Mouse (Mus musculus): ENCODE data around the gene Map4. TPM values are rescaled to one million over a fixed set of nuclear protein-coding genes. Genes with fewer than 3 reads are reported as not detected.

The Map4 gene
- polyA plus RNA-seq, 1 experiment from 2014 or later, result 66.5 TPM

DNA sequence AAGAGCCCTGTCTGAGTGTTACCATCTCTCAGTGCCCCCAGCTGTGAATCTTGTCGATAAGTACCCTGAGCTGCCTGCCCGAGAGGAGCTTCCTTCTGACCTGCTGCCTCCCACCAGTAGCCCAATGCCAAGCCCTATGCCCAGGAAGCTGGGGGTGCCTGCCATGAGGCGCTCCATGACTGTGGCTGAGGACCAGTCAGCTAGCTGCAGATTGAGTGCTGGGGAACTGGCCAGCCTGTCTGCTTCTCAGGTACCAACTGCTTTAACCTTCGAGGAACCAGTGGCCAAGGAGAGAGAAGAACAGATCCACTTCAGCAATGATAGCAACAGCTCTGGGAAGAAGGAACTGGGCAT, 121.7 kb downstream of the Map4 start:
- no peak overlapping the region; the same call in 1 of the 2 replicates for H3K4me3 ChIP-seq
- peaks cover 8% of the 10 kb centered on the region for H3K4me1 ChIP-seq
- no peak overlapping the region for H3K27ac ChIP-seq
- no peaks in the 10 kb centered on the region for H3K9me3 ChIP-seq
- 75% methylated on average over 4 of the region's 4 CpGs for WGBS
- no peak overlapping the region for H3K4me2 ChIP-seq (replicated peaks)
- no peak overlapping the region for H3K9ac ChIP-seq
- H3K27me3 ChIP-seq, result no peaks in the 10 kb centered on the region
- H3K36me3 ChIP-seq, result no peaks in the 10 kb centered on the region
- ATAC-seq (ENCODE audit: insufficient number of reproducible peaks, insufficient read depth, low FRiP score, low TSS enrichment), result no peak

DNA sequence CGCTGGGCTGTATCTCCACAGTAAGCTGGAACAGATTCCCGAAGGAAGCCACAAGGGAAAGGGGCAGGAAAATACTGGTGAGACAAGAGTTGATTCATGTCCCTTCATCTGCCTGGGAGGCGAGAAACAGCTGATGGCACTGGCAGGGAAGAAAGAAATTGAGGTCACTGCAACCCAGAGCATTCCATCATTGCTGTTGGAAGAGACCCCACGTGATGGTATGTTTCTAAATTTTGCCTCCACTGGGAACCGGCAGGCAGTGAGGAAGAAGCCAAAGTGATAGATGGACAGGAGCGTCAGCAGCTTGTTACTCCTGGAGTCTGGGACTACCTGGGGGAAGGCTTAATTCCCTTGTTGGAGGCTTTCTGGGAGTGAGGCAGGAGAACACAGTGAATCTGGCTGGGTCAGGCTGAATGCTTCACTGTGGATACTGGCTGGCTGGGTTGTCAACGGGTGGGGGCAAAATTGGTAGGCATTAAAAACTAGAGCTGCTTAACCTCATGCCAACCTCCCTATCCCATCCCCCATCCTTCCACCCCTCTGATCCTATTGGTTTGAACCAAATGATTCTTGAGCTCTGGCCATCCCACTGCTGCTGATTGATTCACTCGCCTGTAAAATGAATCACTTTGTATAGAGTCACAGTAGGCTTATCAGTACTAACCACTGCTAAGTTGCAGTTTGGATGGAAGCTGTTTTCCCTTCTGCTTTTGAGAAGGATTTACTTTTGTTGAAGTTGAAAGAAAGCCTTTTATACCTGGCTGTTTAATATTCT, 122.2 kb downstream of the Map4 start:
- no peak overlapping the region for H3K4me3 ChIP-seq
- H3K36me3 ChIP-seq, result no peaks in the 10 kb centered on the region
- no peaks in the 10 kb centered on the region for H3K9me3 ChIP-seq
- H3K4me1 ChIP-seq, result peaks cover 8% of the 10 kb centered on the region
- no peak overlapping the region for H3K9ac ChIP-seq
- no peaks in the 10 kb centered on the region for H3K27me3 ChIP-seq
- no peak overlapping the region for H3K27ac ChIP-seq
- ATAC-seq (ENCODE audit: insufficient number of reproducible peaks, insufficient read depth, low FRiP score, low TSS enrichment), result no peak
- no peak overlapping the region for H3K4me2 ChIP-seq (replicated peaks)
- WGBS, result 51% methylated on average over 8 of the region's 8 CpGs

DNA sequence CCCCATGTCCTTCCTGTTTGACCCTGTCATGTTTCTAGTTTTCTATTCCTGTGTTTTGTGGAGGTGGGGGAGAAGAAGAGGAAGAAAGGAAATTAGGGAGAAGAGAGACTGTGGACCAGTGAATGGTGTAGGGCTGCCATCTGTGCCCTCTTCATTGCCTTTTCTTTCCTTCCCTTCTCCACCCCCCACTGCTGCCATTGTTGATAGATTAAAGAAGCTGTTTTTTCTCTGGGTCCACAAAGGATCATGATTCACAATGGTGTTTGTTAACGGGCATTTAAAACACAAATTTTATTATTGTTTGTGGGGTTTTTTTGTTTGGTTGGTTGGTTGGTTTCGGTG, 122.8 kb downstream of the Map4 start:
- WGBS, result 75% methylated on average over 2 of the region's 2 CpGs
- Histone ChIP-seq H3K9me3 (no peaks in the 10 kb centered on the region), H3K27me3 (no peaks in the 10 kb centered on the region), H3K4me2 (replicated peaks) (no peak overlapping the region), H3K4me3 (no peak overlapping the region), H3K36me3 (no peaks in the 10 kb centered on the region), H3K4me1 (peaks cover 8% of the 10 kb centered on the region), H3K27ac (no peak overlapping the region), H3K9ac (no peak overlapping the region)
- no peak for ATAC-seq (ENCODE audit: insufficient number of reproducible peaks, insufficient read depth, low FRiP score, low TSS enrichment)

DNA sequence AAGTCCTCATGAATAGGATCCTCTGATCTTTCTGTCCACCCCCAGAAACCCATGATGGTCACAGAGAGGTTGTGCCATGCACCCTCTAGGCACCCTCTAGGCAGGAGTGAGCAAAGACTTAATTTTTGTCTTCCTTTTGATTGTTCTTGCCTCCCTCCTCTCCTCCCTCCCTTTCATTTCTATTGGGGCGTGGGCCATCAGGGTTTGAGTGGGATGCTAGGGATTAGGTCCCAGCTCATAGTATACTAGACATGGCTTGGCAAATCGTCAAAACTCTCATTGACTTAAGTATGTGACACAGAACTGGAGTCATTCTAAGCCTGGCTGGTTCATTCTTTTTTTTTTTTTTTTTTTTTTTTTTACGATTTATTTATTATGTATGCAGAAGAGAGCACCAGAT, 123.5 kb downstream of the Map4 start:
- Histone ChIP-seq H3K27ac (0 out of 2 replicates have a peak overlapping the region, but pooled peaks have one; percentile 3), H3K9ac (no peak overlapping the region), H3K27me3 (no peaks in the 10 kb centered on the region), H3K4me3 (no peak overlapping the region), H3K4me2 (replicated peaks) (no peak overlapping the region), H3K9me3 (no peaks in the 10 kb centered on the region), H3K4me1 (peaks cover 8% of the 10 kb centered on the region), H3K36me3 (no peaks in the 10 kb centered on the region)
- 88% methylated on average over 3 of the region's 3 CpGs for WGBS
- ATAC-seq (ENCODE audit: insufficient number of reproducible peaks, insufficient read depth, low FRiP score, low TSS enrichment), result no peak

DNA sequence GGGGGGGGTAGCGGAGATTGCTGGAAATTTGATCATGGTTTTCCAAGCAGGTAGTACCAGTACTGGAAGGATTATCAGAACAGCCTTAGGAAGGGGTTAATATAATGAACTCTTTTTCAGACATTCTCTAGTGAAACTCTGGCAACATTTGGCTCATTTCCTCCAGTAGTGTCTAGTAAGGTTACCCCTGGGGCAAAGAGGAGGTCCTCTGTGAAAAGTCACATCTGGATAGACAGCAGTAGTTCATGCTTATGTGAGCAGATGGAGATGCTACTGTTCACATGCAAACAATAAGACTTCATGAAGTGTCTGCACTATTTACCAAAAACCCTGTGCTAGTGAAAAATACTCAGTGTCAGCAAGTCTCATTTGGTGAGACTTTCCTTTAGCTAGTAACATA, 125.9 kb downstream of the Map4 start:
- peaks cover 3% of the 10 kb centered on the region for H3K4me1 ChIP-seq
- WGBS, result 93% methylated on average over 1 of the region's 1 CpGs
- no peak overlapping the region for H3K27ac ChIP-seq
- no peak overlapping the region for H3K4me3 ChIP-seq
- H3K9me3 ChIP-seq, result no peaks in the 10 kb centered on the region
- H3K27me3 ChIP-seq, result no peaks in the 10 kb centered on the region
- no peak overlapping the region for H3K9ac ChIP-seq
- no peak overlapping the region for H3K4me2 ChIP-seq (replicated peaks)
- H3K36me3 ChIP-seq, result no peaks in the 10 kb centered on the region
- no peak for ATAC-seq (ENCODE audit: insufficient number of reproducible peaks, insufficient read depth, low FRiP score, low TSS enrichment)

- H3K4me3 ChIP-seq, result no peak overlapping the region
- H3K4me1 ChIP-seq, result no peaks in the 10 kb centered on the region
- no peak for ATAC-seq (ENCODE audit: insufficient number of reproducible peaks, insufficient read depth, low FRiP score, low TSS enrichment)
- H3K4me2 ChIP-seq (replicated peaks), result no peak overlapping the region
- H3K9me3 ChIP-seq, result no peaks in the 10 kb centered on the region
- H3K36me3 ChIP-seq, result 0 out of 2 replicates have a peak, but pooled peaks cover 7% of the 10 kb centered on the region
- no peak overlapping the region for H3K27ac ChIP-seq
- no peak overlapping the region for H3K9ac ChIP-seq
- H3K27me3 ChIP-seq, result no peaks in the 10 kb centered on the region
- 66% methylated on average over 2 of the region's 2 CpGs for WGBS
Measured at GRCm38 (mm10) chr9:110060761-110061160, 129.5 kb downstream of the Map4 start.

DNA sequence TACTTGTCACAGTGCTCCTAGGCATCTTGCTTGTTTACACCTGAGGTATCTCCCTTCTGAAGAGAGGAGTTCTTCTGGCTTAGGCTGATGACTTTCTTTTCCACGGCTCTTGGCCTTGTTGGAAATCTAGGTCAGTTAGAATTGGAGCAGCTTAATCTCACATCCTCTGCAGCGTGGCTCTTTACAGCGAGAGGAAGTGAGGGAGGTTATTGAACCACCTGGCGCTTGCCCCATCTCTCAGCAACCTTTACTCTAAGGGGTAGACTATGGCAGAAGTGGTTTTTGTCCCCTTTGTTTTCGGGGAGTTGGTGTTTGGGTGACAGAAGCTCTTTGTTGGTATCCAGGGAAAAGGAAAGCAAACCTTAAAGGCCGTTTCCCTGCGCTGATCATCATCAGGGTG, 131.1 kb downstream of the Map4 start:
- no peaks in the 10 kb centered on the region for H3K4me1 ChIP-seq
- no peak overlapping the region for H3K9ac ChIP-seq
- H3K27me3 ChIP-seq, result no peaks in the 10 kb centered on the region
- ATAC-seq (ENCODE audit: insufficient number of reproducible peaks, insufficient read depth, low FRiP score, low TSS enrichment), result no peak
- peaks cover 16% of the 10 kb centered on the region; the same call in 1 of the 2 replicates for H3K36me3 ChIP-seq
- no peak overlapping the region for H3K4me3 ChIP-seq
- WGBS, result 84% methylated on average over 7 of the region's 7 CpGs
- H3K9me3 ChIP-seq, result no peaks in the 10 kb centered on the region
- H3K27ac ChIP-seq, result no peak overlapping the region
- H3K4me2 ChIP-seq (replicated peaks), result no peak overlapping the region

GRCm38 (mm10) chr9:110062861-110063260, 131.6 kb downstream of the Map4 start:
- H3K4me1 ChIP-seq, result no peaks in the 10 kb centered on the region
- ATAC-seq (ENCODE audit: insufficient number of reproducible peaks, insufficient read depth, low FRiP score, low TSS enrichment), result no peak
- H3K9me3 ChIP-seq, result no peaks in the 10 kb centered on the region
- H3K4me3 ChIP-seq, result no peak overlapping the region
- H3K36me3 ChIP-seq, result peaks cover 20% of the 10 kb centered on the region
- no peak overlapping the region for H3K27ac ChIP-seq
- WGBS, result 92% methylated on average over 6 of the region's 6 CpGs
- H3K9ac ChIP-seq, result no peak overlapping the region
- H3K4me2 ChIP-seq (replicated peaks), result no peak overlapping the region
- H3K27me3 ChIP-seq, result no peaks in the 10 kb centered on the region

DNA sequence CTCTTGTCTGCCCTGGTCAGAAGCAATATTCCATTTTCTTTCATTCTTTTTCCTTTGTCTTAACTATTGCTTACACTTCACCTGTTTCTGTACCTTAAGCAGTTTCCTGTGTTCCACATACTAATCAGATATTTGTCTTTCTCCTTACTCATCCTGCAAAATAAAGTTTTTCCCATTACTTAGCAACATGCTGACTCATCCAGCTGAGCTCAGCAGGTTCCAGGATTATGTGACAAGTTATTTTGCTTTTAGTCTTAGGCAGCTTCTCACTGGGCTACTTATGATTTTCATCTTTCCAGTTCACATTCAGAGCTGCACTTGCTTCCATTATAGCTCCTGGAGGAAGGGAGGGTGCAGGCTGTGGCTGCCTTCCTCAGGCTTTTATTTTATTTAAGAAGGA, 133.4 kb downstream of the Map4 start:
- H3K4me2 ChIP-seq (replicated peaks), result no peak overlapping the region
- H3K9ac ChIP-seq, result no peak overlapping the region
- ATAC-seq (ENCODE audit: insufficient number of reproducible peaks, insufficient read depth, low FRiP score, low TSS enrichment), result no peak
- no peak overlapping the region for H3K4me3 ChIP-seq
- no peak overlapping the region for H3K27ac ChIP-seq
- H3K9me3 ChIP-seq, result no peaks in the 10 kb centered on the region
- H3K4me1 ChIP-seq, result no peaks in the 10 kb centered on the region
- no peaks in the 10 kb centered on the region for H3K27me3 ChIP-seq
- peaks cover 38% of the 10 kb centered on the region for H3K36me3 ChIP-seq

- Histone ChIP-seq H3K4me3 (no peak overlapping the region), H3K27ac (no peak overlapping the region), H3K4me1 (no peaks in the 10 kb centered on the region), H3K4me2 (replicated peaks) (no peak overlapping the region), H3K36me3 (peaks cover 61% of the 10 kb centered on the region), H3K27me3 (no peaks in the 10 kb centered on the region), H3K9me3 (no peaks in the 10 kb centered on the region), H3K9ac (no peak overlapping the region)
- WGBS, result 91% methylated on average over 6 of the region's 6 CpGs
- ATAC-seq (ENCODE audit: insufficient number of reproducible peaks, insufficient read depth, low FRiP score, low TSS enrichment), result no peak
Measured at GRCm38 (mm10) chr9:110068745-110069144, 137.5 kb downstream of the Map4 start.

DNA sequence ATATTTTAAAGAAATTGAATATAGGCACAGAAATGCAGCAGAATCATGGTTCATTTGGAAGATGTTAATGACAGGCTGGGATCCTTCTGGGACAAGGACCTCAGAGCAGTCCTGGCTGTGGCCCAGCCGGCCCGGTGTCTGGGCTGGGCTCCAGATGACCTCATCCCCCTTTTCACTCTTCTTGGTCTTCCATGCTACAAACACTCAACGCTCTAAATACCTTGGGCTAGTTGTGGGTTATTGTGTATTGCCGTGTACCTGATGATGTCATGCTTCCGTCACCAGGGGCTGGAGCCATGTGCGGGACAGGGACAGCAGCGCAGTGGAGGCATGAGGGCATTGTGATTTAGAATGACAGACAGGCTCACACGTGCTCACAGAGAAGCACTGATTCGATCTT, 139.1 kb downstream of the Map4 start:
- peaks cover 63% of the 10 kb centered on the region for H3K36me3 ChIP-seq
- no peak for ATAC-seq (ENCODE audit: insufficient number of reproducible peaks, insufficient read depth, low FRiP score, low TSS enrichment)
- H3K9ac ChIP-seq, result no peak overlapping the region
- H3K4me3 ChIP-seq, result no peak overlapping the region
- no peaks in the 10 kb centered on the region for H3K9me3 ChIP-seq
- no peak overlapping the region for H3K27ac ChIP-seq
- WGBS, result 88% methylated on average over 9 of the region's 9 CpGs
- H3K27me3 ChIP-seq, result no peaks in the 10 kb centered on the region
- H3K4me1 ChIP-seq, result no peaks in the 10 kb centered on the region
- H3K4me2 ChIP-seq (replicated peaks), result no peak overlapping the region

GRCm38 (mm10) chr9:110071011-110071410, 139.8 kb downstream of the Map4 start:
- no peak overlapping the region for H3K4me3 ChIP-seq
- peaks cover 63% of the 10 kb centered on the region for H3K36me3 ChIP-seq
- no peak overlapping the region for H3K4me2 ChIP-seq (replicated peaks)
- no peak overlapping the region for H3K9ac ChIP-seq
- ATAC-seq (ENCODE audit: insufficient number of reproducible peaks, insufficient read depth, low FRiP score, low TSS enrichment), result no peak
- WGBS, result 84% methylated on average over 4 of the region's 4 CpGs
- H3K27ac ChIP-seq, result no peak overlapping the region
- no peaks in the 10 kb centered on the region for H3K9me3 ChIP-seq
- H3K4me1 ChIP-seq, result no peaks in the 10 kb centered on the region
- no peaks in the 10 kb centered on the region for H3K27me3 ChIP-seq
